Mouse (Mus musculus): ENCODE data around the gene Tmem183a.

DNA sequence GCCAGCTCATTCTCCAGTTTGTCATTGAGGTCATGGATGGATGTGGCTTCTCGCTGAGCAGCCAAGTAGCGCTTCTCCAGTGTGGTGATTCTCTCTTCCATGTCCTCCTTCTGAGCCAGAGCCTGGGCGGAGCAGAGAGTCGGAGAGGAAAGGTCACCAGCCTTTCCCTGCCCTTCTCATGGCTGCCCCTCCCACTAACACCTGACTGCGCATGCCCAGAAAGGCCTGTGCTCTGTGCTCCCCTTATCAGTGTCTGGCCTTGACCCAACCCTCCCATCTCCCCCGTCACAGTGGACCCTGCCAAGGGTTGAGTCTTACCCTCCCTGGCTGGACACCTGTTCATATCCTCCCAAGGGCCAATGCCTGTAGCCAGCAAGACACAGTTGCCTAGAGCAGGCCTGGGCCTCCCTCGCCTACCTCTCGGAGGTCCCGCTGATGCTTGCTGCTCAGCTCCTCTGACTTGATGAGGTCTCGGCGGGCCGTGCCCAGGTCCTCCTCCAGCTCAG is 34.9 kb downstream of the Tmem183a start:
- TF ChIP-seq CTCF (IDR thresholded peaks at IDR 0.05; ENCODE audit: borderline replicate concordance, extremely low read depth, insufficient read depth, insufficient read length) (no peak), POLR2A (IDR thresholded peaks at IDR 0.05; ENCODE audit: borderline replicate concordance, extremely low read depth, insufficient read depth, insufficient read length, poor library complexity, severe bottlenecking) (no peak)
